Mouse (Mus musculus) intestine, postnatal 0 days (tissue): ENCODE measurements around the gene Arrdc5. TPM values are rescaled to one million over a fixed set of nuclear protein-coding genes. Genes with fewer than 3 reads are reported as not detected.
"Not testable (repeated sequence)": the region's sequence is repeated elsewhere in the genome, so short reads cannot be mapped to it uniquely, and the experiment has no call there.

ENCODE experiments used
- ATAC-seq: fragments of 200-750 bp; cut with Nextera tagmentation; 2 replicates; pipeline ENCODE4 v1.8.0; 2017; ENCODE audit warnings: mild to moderate bottlenecking, moderate TSS enrichment, moderate library complexity
- H3K27ac ChIP-seq: fragments of 300-500 bp; sonication (generic); 2 replicates; pipeline ENCODE4 v1.5.1; 2014; ENCODE audit warnings: mild to moderate bottlenecking, low read depth, low read length, moderate library complexity
- H3K27me3 ChIP-seq: fragments of 300-500 bp; sonication (generic); replicated peaks from 2 replicates; pipeline ENCODE4 v1.6.1; 2014; ENCODE audit warnings: low read length, mixed read lengths; ENCODE audit not compliant: control insufficient read depth, insufficient read depth
- H3K36me3 ChIP-seq: fragments of 300-500 bp; sonication (generic); 2 replicates; pipeline ENCODE4 v1.6.1; 2014; ENCODE audit warnings: mild to moderate bottlenecking, moderate library complexity; ENCODE audit not compliant: control insufficient read depth, insufficient read depth
- H3K4me1 ChIP-seq: fragments of 300-500 bp; sonication (generic); replicated peaks from 2 replicates; pipeline ENCODE4 v1.6.1; 2014; ENCODE audit warnings: antibody characterized with exemption, low read length, mixed read lengths; ENCODE audit not compliant: control insufficient read depth, insufficient read depth
- H3K4me2 ChIP-seq: fragments of 300-500 bp; sonication (generic); replicated peaks from 2 replicates; pipeline ENCODE4 v1.6.1; 2014; ENCODE audit warnings: low read depth, mild to moderate bottlenecking, moderate library complexity
- H3K4me3 ChIP-seq: fragments of 300-500 bp; sonication (generic); 2 replicates; pipeline ENCODE4 v1.5.1; 2014; ENCODE audit warnings: low read depth, low read length
- H3K9ac ChIP-seq: fragments of 300-500 bp; sonication (generic); 2 replicates; pipeline ENCODE4 v1.6.1; 2014; ENCODE audit warnings: mild to moderate bottlenecking, low read depth, low read length
- H3K9me3 ChIP-seq: fragments of 300-500 bp; sonication (generic); 2 replicates; pipeline ENCODE4 v1.6.1; 2016; ENCODE audit warnings: mixed run types; ENCODE audit not compliant: control insufficient read depth
- CTCF ChIP-seq: sonication (generic); IDR thresholded peaks from 2 replicates; pipeline ENCODE4 v1.5.1; 2016; ENCODE audit warnings: low read depth, mild to moderate bottlenecking, control low read depth, antibody characterized with exemption, moderate library complexity
- WGBS: fragments of 180-500 bp; shearing (Covaris S2); extraction: QIAGEN DNeasy Blood & Tissue Kit; methylation state at CpG from one replicate; pipeline ENCODE4 v1.1.7; 2014; 5-methylcytosine and 5-hydroxymethylcytosine counted together
- polyA plus RNA-seq: library from polyadenylated mRNA; unstranded; fragments of >200 nt; fragmentation: Nextera tagmentation; extraction: Ambion mirVana; gene quantifications from 2 replicates; pipeline ENCODE4 v1.2.1, GENCODE M21; 2015

Arrdc5 gene
- polyA plus RNA-seq, 1 experiment from 2014 or later = not detected

DNA sequence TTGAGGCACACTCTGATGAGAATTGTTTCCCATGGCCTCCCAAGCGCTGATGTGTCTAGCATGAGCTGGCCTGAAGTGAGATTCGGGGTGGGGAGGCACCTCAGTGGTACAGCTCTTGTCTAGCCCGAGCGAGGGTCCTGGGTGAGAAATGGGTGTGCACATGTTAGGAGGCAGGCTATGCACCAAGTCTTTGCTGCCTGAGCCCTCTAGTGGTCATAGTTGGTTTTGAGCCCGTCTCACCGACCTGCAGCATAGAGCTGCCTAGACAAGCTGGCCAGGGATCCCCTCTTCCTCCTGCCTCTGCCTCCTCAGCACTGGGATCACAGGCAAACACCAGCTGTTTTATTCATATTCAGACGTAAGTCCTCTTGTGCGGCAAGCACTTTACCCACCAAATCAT lies 36.1 kb downstream of the Arrdc5 start:
- peak; percentile 93 for TF ChIP-seq CTCF
- Histone ChIP-seq H3K36me3 (peaks cover 33% of the 10 kb centered on the region), H3K27ac (no peak overlapping the region), H3K9ac (no peak overlapping the region), H3K27me3 (no peaks in the 10 kb centered on the region), H3K4me2 (no peak overlapping the region), H3K4me1 (no peaks in the 10 kb centered on the region), H3K4me3 (no peak overlapping the region), H3K9me3 (no peaks in the 10 kb centered on the region)
- ATAC-seq = peak; percentile 46; the same call in 1 of the 2 replicates
- 22% methylated on average over 8 of the region's 8 CpGs for WGBS

GRCm38 (mm10) chr17:56262645-56263094 lies 37.4 kb downstream of the Arrdc5 start:
- H3K9me3 ChIP-seq = no peaks in the 10 kb centered on the region
- TF ChIP-seq CTCF = no peak
- no peaks in the 10 kb centered on the region for H3K4me1 ChIP-seq
- H3K4me2 ChIP-seq = no peak overlapping the region
- H3K9ac ChIP-seq = no peak overlapping the region
- H3K4me3 ChIP-seq = no peak overlapping the region
- WGBS = 80% methylated on average over 3 of the region's 3 CpGs
- H3K36me3 ChIP-seq = peaks cover 35% of the 10 kb centered on the region
- no peak for ATAC-seq
- no peak overlapping the region for H3K27ac ChIP-seq
- no peaks in the 10 kb centered on the region for H3K27me3 ChIP-seq

GRCm38 (mm10) chr17:56261166-56261565 lies 38.9 kb downstream of the Arrdc5 start:
- Histone ChIP-seq H3K4me1 (no peaks in the 10 kb centered on the region), H3K4me2 (no peak overlapping the region), H3K27ac (no peak overlapping the region), H3K36me3 (peaks cover 35% of the 10 kb centered on the region), H3K9me3 (no peaks in the 10 kb centered on the region), H3K4me3 (no peak overlapping the region), H3K9ac (no peak overlapping the region), H3K27me3 (no peaks in the 10 kb centered on the region)
- WGBS = 67% methylated on average over 3 of the region's 3 CpGs
- no peak for TF ChIP-seq CTCF
- no peak for ATAC-seq

- ATAC-seq = no peak
- no peak overlapping the region for H3K4me3 ChIP-seq
- no peak overlapping the region for H3K9ac ChIP-seq
These were observed 40.6 kb downstream of the Arrdc5 start for GRCm38 (mm10) chr17:56259301-56260037.

DNA sequence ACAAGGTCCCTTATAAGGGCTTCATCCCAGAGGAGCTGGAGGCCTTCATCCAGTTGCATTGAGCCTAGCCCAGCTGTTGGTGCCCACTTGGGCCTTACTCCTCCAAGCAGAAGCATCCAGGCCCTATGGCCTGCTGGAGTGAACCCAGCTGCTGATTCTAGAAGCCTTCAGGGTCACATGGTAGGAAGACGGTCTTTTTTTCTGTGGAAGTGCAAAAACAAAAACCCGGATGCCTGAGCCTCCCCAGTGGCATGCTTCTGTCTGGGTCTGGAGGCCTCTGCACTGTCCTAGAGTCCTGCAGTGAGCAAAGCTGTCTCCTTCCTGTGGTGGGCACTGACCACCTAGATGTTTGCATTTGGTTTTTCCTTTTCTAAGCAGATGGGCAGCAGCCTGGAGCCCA lies 41.3 kb downstream of the Arrdc5 start:
- H3K9ac ChIP-seq, H3K27me3 ChIP-seq, ATAC-seq, H3K4me1 ChIP-seq, H3K4me3 ChIP-seq, H3K27ac ChIP-seq, H3K9me3 ChIP-seq: not testable (repeated sequence)
- Histone ChIP-seq H3K36me3 (peaks cover 35% of the 10 kb centered on the region), H3K4me2 (peak overlapping the region; percentile 9; the same call in 1 of the 2 replicates)
- WGBS = 52% methylated on average over 2 of the region's 2 CpGs

More at GRCm38 (mm10) chr17:56259301-56260037, 40.6 kb downstream of the Arrdc5 start:
- Histone ChIP-seq H3K4me2 (no peak overlapping the region), H3K36me3 (peaks cover 35% of the 10 kb centered on the region), H3K4me1 (no peaks in the 10 kb centered on the region), H3K9me3 (no peaks in the 10 kb centered on the region), H3K27ac (no peak overlapping the region), H3K27me3 (no peaks in the 10 kb centered on the region)
- WGBS = 89% methylated on average over 10 of the region's 10 CpGs
- no peak for TF ChIP-seq CTCF

DNA sequence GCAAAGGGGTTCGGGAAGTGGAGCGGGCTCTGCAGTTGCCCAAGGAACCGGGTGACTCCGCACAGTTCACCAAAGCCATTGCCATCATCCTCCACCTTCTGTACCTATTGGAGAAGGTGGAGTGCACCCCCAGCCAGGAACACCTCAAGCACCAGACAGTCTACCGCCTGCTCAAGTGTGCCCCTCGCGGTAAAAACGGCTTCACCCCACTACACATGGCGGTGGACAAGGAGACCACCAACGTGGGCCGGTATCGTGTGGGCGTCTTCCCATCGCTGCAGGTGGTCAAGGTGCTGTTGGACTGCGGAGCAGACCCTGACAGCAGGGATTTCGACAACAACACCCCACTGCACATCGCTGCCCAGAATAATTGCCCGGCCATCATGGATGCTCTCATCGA lies 41.8 kb downstream of the Arrdc5 start:
- WGBS = 93% methylated on average over 19 of the region's 19 CpGs
- H3K36me3 ChIP-seq = peaks cover 35% of the 10 kb centered on the region
- peak overlapping the region; percentile 87 for H3K4me2 ChIP-seq
- not testable (repeated sequence) for H3K4me1 ChIP-seq, H3K9ac ChIP-seq, H3K27ac ChIP-seq, H3K9me3 ChIP-seq, H3K4me3 ChIP-seq, ATAC-seq, H3K27me3 ChIP-seq
